Mouse (Mus musculus) embryonic facial prominence, embryonic 11.5 days (tissue): ENCODE measurements around the gene Zfp1. TPM values are rescaled to one million over a fixed set of nuclear protein-coding genes. Genes with fewer than 3 reads are reported as not detected.

Experiments used
- ATAC-seq: fragments of 200-750 bp; cut with Nextera tagmentation; replicated peaks from 2 replicates; pipeline ENCODE4 v1.8.0; 2017; ENCODE audit warnings: low read depth; ENCODE audit not compliant: insufficient number of reproducible peaks, low FRiP score, low TSS enrichment
- DNase-seq: peaks from one replicate; pipeline ENCODE4 v3.0.0-alpha.2; 2015; ENCODE audit warnings: low spot score
- H3K27ac ChIP-seq: fragments of 300-500 bp; sonication (generic); replicated peaks from 2 replicates; pipeline ENCODE4 v1.5.1; 2014; ENCODE audit warnings: mild to moderate bottlenecking, low read depth, low read length, control low read depth
- H3K27me3 ChIP-seq: fragments of 300-500 bp; sonication (generic); 2 replicates; pipeline ENCODE4 v1.6.1; 2014; ENCODE audit warnings: mild to moderate bottlenecking, low read length, moderate library complexity, mixed read lengths; ENCODE audit not compliant: control insufficient read depth, insufficient read depth
- H3K36me3 ChIP-seq: fragments of 300-500 bp; sonication (generic); replicated peaks from 2 replicates; pipeline ENCODE4 v1.6.1; 2014; ENCODE audit warnings: low read depth, mild to moderate bottlenecking, low read length, moderate library complexity, mixed read lengths; ENCODE audit not compliant: control insufficient read depth, insufficient read depth
- H3K4me1 ChIP-seq: fragments of 300-500 bp; sonication (generic); 2 replicates; pipeline ENCODE4 v1.6.1; 2014; ENCODE audit warnings: low read length, mixed read lengths; ENCODE audit not compliant: control insufficient read depth, insufficient read depth
- H3K4me2 ChIP-seq: fragments of 300-500 bp; sonication (generic); 2 replicates; pipeline ENCODE4 v1.6.1; 2014; ENCODE audit warnings: low read depth, mild to moderate bottlenecking, control low read depth, low read length, moderate library complexity
- H3K4me3 ChIP-seq: fragments of 300-500 bp; sonication (generic); 2 replicates; pipeline ENCODE4 v1.5.1; 2014; ENCODE audit warnings: low read depth, low read length, control low read depth
- H3K9ac ChIP-seq: fragments of 300-500 bp; sonication (generic); replicated peaks from 2 replicates; pipeline ENCODE4 v1.6.1; 2014; ENCODE audit warnings: mild to moderate bottlenecking, control low read depth, low read length
- H3K9me3 ChIP-seq: fragments of 300-500 bp; sonication (generic); replicated peaks from 2 replicates; pipeline ENCODE4 v1.6.1; 2016; ENCODE audit warnings: mild to moderate bottlenecking, low read length, inconsistent platforms, mixed read lengths; ENCODE audit not compliant: control insufficient read depth
- WGBS: fragments of 180-500 bp; shearing (Covaris S2); extraction: QIAGEN DNeasy Blood & Tissue Kit; methylation state at CpG from one replicate; pipeline ENCODE4 v1.1.7; 2014; 5-methylcytosine and 5-hydroxymethylcytosine counted together
- polyA plus RNA-seq: library from polyadenylated mRNA; unstranded; fragments of >200 nt; fragmentation: Nextera tagmentation; extraction: Ambion mirVana; gene quantifications from 2 replicates; pipeline ENCODE4 v1.2.1, GENCODE M21; 2014

The Zfp1 gene
- polyA plus RNA-seq, 1 experiment from 2014 or later, result 26.9 TPM

GRCm38 (mm10) chr8:111712135-111712534, 68.9 kb downstream of the Zfp1 start:
- H3K27me3 ChIP-seq, result no peaks in the 10 kb centered on the region
- H3K4me2 ChIP-seq, result no peak overlapping the region
- H3K27ac ChIP-seq, result no peak overlapping the region
- WGBS, result 85% methylated on average over 9 of the region's 9 CpGs
- no peaks in the 10 kb centered on the region for H3K9me3 ChIP-seq
- DNase-seq (no peak), ATAC-seq (no peak)
- no peak overlapping the region for H3K4me3 ChIP-seq
- peaks cover 17% of the 10 kb centered on the region for H3K36me3 ChIP-seq
- H3K9ac ChIP-seq, result no peak overlapping the region
- H3K4me1 ChIP-seq, result peaks cover 3% of the 10 kb centered on the region; the same call in 1 of the 2 replicates

- H3K36me3 ChIP-seq, result peaks cover 17% of the 10 kb centered on the region
- 85% methylated on average over 6 of the region's 6 CpGs for WGBS
- H3K27ac ChIP-seq, result no peak overlapping the region
- no peak overlapping the region for H3K4me2 ChIP-seq
- H3K4me3 ChIP-seq, result no peak overlapping the region
- ATAC-seq, result no peak
- no peaks in the 10 kb centered on the region for H3K27me3 ChIP-seq
- H3K9ac ChIP-seq, result no peak overlapping the region
- peaks cover 4% of the 10 kb centered on the region; the same call in 1 of the 2 replicates for H3K4me1 ChIP-seq
- no peaks in the 10 kb centered on the region for H3K9me3 ChIP-seq
- peak; percentile 64 for DNase-seq
Observed at GRCm38 (mm10) chr8:111712588-111712987, 69.4 kb downstream of the Zfp1 start.

- ATAC-seq, result no peak
Observed at GRCm38 (mm10) chr8:111713291-111713690, 70.1 kb downstream of the Zfp1 start.

GRCm38 (mm10) chr8:111713817-111714216, 70.6 kb downstream of the Zfp1 start:
- peaks cover 4% of the 10 kb centered on the region; the same call in 1 of the 2 replicates for H3K4me1 ChIP-seq
- H3K4me3 ChIP-seq, result no peak overlapping the region
- H3K4me2 ChIP-seq, result no peak overlapping the region
- WGBS, result 96% methylated on average over 25 of the region's 25 CpGs
- H3K36me3 ChIP-seq, result peaks cover 17% of the 10 kb centered on the region
- DNase-seq, result no peak
- no peak for ATAC-seq
- no peak overlapping the region for H3K27ac ChIP-seq
- no peaks in the 10 kb centered on the region for H3K27me3 ChIP-seq
- H3K9me3 ChIP-seq, result no peaks in the 10 kb centered on the region
- H3K9ac ChIP-seq, result no peak overlapping the region

More at GRCm38 (mm10) chr8:111713291-111713690, 70.1 kb downstream of the Zfp1 start:
- H3K4me2 ChIP-seq, result no peak overlapping the region
- peaks cover 4% of the 10 kb centered on the region; the same call in 1 of the 2 replicates for H3K4me1 ChIP-seq
- H3K4me3 ChIP-seq, result no peak overlapping the region
- WGBS, result 96% methylated on average over 11 of the region's 11 CpGs
- H3K27me3 ChIP-seq, result no peaks in the 10 kb centered on the region
- H3K27ac ChIP-seq, result no peak overlapping the region
- H3K9ac ChIP-seq, result no peak overlapping the region
- no peaks in the 10 kb centered on the region for H3K9me3 ChIP-seq
- H3K36me3 ChIP-seq, result peaks cover 17% of the 10 kb centered on the region
- DNase-seq, result no peak

- no peak overlapping the region for H3K4me2 ChIP-seq
- ATAC-seq, result no peak
- WGBS, result 93% methylated on average over 12 of the region's 12 CpGs
- no peaks in the 10 kb centered on the region for H3K27me3 ChIP-seq
- peaks cover 17% of the 10 kb centered on the region for H3K36me3 ChIP-seq
- no peak overlapping the region for H3K27ac ChIP-seq
- DNase-seq, result no peak
- peaks cover 4% of the 10 kb centered on the region; the same call in 1 of the 2 replicates for H3K4me1 ChIP-seq
- H3K9me3 ChIP-seq, result no peaks in the 10 kb centered on the region
- H3K9ac ChIP-seq, result no peak overlapping the region
- H3K4me3 ChIP-seq, result no peak overlapping the region
Observed at GRCm38 (mm10) chr8:111714295-111714694, 71.1 kb downstream of the Zfp1 start.

GRCm38 (mm10) chr8:111715514-111715913, 72.3 kb downstream of the Zfp1 start:
- Histone ChIP-seq H3K4me3 (no peak overlapping the region), H3K9ac (no peak overlapping the region), H3K27me3 (no peaks in the 10 kb centered on the region), H3K36me3 (peaks cover 17% of the 10 kb centered on the region), H3K9me3 (no peaks in the 10 kb centered on the region), H3K4me1 (peaks cover 4% of the 10 kb centered on the region; the same call in 1 of the 2 replicates), H3K27ac (no peak overlapping the region), H3K4me2 (no peak overlapping the region)
- no peak for ATAC-seq
- WGBS, result 80% methylated on average over 13 of the region's 13 CpGs
- DNase-seq, result no peak

- Histone ChIP-seq H3K27me3 (no peaks in the 10 kb centered on the region), H3K4me1 (peaks cover 4% of the 10 kb centered on the region; the same call in 1 of the 2 replicates), H3K4me2 (no peak overlapping the region), H3K9ac (0 out of 2 replicates have a peak overlapping the region, but pooled peaks have one; percentile 6), H3K36me3 (peaks cover 11% of the 10 kb centered on the region), H3K4me3 (no peak overlapping the region), H3K9me3 (no peaks in the 10 kb centered on the region), H3K27ac (peak overlapping the region; percentile 63)
- 34% methylated on average over 10 of the region's 10 CpGs for WGBS
- ATAC-seq (peak; percentile 63), DNase-seq (no peak)
Observed at GRCm38 (mm10) chr8:111716603-111717487, 73.6 kb downstream of the Zfp1 start.

- DNase-seq, result no peak
- no peak overlapping the region for H3K4me2 ChIP-seq
- no peak overlapping the region for H3K9ac ChIP-seq
- no peak overlapping the region for H3K4me3 ChIP-seq
- no peaks in the 10 kb centered on the region for H3K9me3 ChIP-seq
- WGBS, result 81% methylated on average over 4 of the region's 4 CpGs
- no peak for ATAC-seq
- no peaks in the 10 kb centered on the region for H3K27me3 ChIP-seq
- H3K27ac ChIP-seq, result peak overlapping the region; percentile 63
- H3K36me3 ChIP-seq, result peaks cover 11% of the 10 kb centered on the region
- H3K4me1 ChIP-seq, result peaks cover 4% of the 10 kb centered on the region; the same call in 1 of the 2 replicates
Observed at GRCm38 (mm10) chr8:111717488-111717792, 74.2 kb downstream of the Zfp1 start.
